ENCODE assay signal across 20 mouse cellular contexts in the genomic region with DNA sequence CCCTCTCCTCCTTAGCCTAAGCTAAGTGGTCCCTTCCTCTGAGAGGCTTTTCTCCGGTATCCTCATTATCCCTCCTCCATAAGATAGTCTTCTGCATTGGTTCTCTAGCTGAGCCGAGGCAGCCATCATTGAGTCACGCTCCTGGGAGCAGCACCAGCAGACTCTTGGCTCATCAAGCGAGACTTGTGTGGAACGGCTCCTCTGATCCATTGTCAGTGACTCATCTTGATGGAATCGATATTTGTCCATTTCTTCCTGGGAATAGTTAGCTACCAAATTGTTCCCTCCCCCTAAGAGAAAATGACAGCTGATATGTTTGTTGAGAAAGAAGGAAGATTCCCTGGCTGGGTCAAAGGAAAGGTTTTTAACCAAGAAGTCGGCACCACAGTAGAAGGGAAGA. TPM values are rescaled to one million over a fixed set of nuclear protein-coding genes. Genes with fewer than 3 reads are reported as not detected.
"Had no signal": no experiment of that assay in that cellular context is flagged by ENCODE, and none has a peak within 500 bp of the region (broad histone marks: within the 10 kb centered on the region; RNA-seq: fewer than 3 reads in every experiment).

No protein-coding gene starts in this region.

- H3K9me3 ChIP-seq: midbrain, embryonic 13.5 days; midbrain, embryonic 15.5 days; neural tube, embryonic 12.5 days; stomach, embryonic 15.5 days had no signal

- DNase-seq: lung, adult 18-20 months; lung, embryonic 14.5 days; lung, postnatal 10 days; lung, postnatal 4 days; retina, postnatal 1 day; right cerebral cortex, adult 18-20 months; right cerebral cortex, postnatal 25 days; right cerebral cortex, postnatal 4 days; thymus, adult 2 months; thymus, postnatal 25 days; thymus, postnatal 4 days had no signal

- ATAC-seq: midbrain, embryonic 13.5 days; midbrain, embryonic 15.5 days had no signal

- H3K36me3 ChIP-seq: midbrain, embryonic 13.5 days; midbrain, embryonic 15.5 days; neural tube, embryonic 12.5 days; stomach, embryonic 15.5 days had no signal

- H3K27me3 ChIP-seq: midbrain, embryonic 15.5 days; stomach, embryonic 15.5 days had no signal

- H3K27ac ChIP-seq: liver, embryonic 14.5 days; midbrain, embryonic 13.5 days; midbrain, embryonic 15.5 days; neural tube, embryonic 12.5 days; stomach, embryonic 15.5 days; stomach, postnatal 0 days had no signal

- H3K4me3 ChIP-seq: midbrain, embryonic 13.5 days; midbrain, embryonic 15.5 days; neural tube, embryonic 12.5 days; stomach, embryonic 15.5 days had no signal

- H3K4me1 ChIP-seq: midbrain, embryonic 15.5 days had no signal

RNA-seq across cellular contexts. Expression of a gene that starts 17.2 kb away (rescaled TPM):
- total RNA-seq: megakaryocyte, adult 5-6 weeks; megakaryocyte-erythroid progenitor cell, adult 5-6 weeks; neutrophil, adult 5-6 weeks had no signal
